Mouse (Mus musculus) forebrain, postnatal 0 days (tissue): ENCODE results near the gene Daam2. TPM values are rescaled to one million over a fixed set of nuclear protein-coding genes. Genes with fewer than 3 reads are reported as not detected.

ENCODE experiments used
- ATAC-seq: fragments of 200-750 bp; cut with Nextera tagmentation; 2 replicates; pipeline ENCODE4 v1.8.0; 2017; ENCODE audit warnings: mild to moderate bottlenecking, moderate library complexity
- DNase-seq: peaks from one replicate; pipeline ENCODE4 v3.0.0-alpha.2; 2015
- H3K27ac ChIP-seq: fragments of 300-500 bp; sonication (generic); 2 replicates; pipeline ENCODE4 v1.5.1; 2014; ENCODE audit warnings: low read depth, mild to moderate bottlenecking, antibody characterized with exemption, low read length, moderate library complexity, mixed read lengths
- H3K27me3 ChIP-seq: fragments of 300-500 bp; sonication (generic); 2 replicates; pipeline ENCODE4 v1.6.1; 2014; ENCODE audit warnings: mild to moderate bottlenecking, low read length, mixed read lengths; ENCODE audit not compliant: insufficient read depth
- H3K36me3 ChIP-seq: fragments of 300-500 bp; sonication (generic); 2 replicates; pipeline ENCODE4 v1.6.1; 2014; ENCODE audit warnings: mild to moderate bottlenecking, moderate library complexity; ENCODE audit not compliant: insufficient read depth
- H3K4me1 ChIP-seq: fragments of 300-500 bp; sonication (generic); 2 replicates; pipeline ENCODE4 v1.6.1; 2014; ENCODE audit warnings: antibody characterized with exemption; ENCODE audit not compliant: insufficient read depth
- H3K4me2 ChIP-seq: fragments of 300-500 bp; sonication (generic); 2 replicates; pipeline ENCODE4 v1.6.1; 2014; ENCODE audit warnings: low read depth, mild to moderate bottlenecking, moderate library complexity
- H3K4me3 ChIP-seq: fragments of 300-500 bp; sonication (generic); 2 replicates; pipeline ENCODE4 v1.5.1; 2014; ENCODE audit warnings: low read depth, low read length, mixed read lengths
- H3K9ac ChIP-seq: fragments of 300-500 bp; sonication (generic); 2 replicates; pipeline ENCODE4 v1.6.1; 2014; ENCODE audit warnings: mild to moderate bottlenecking
- H3K9me3 ChIP-seq: fragments of 300-500 bp; sonication (generic); 2 replicates; pipeline ENCODE4 v1.6.1; 2016; ENCODE audit warnings: low read length
- CTCF ChIP-seq: sonication (generic); IDR thresholded peaks from 2 replicates; pipeline ENCODE4 v1.5.1; 2016; ENCODE audit warnings: antibody characterized with exemption, control low read depth, low read depth
- WGBS: fragments of 180-500 bp; shearing (Covaris S2); extraction: QIAGEN DNeasy Blood & Tissue Kit; methylation state at CpG from one replicate; pipeline ENCODE4 v1.1.7; 2014; 5-methylcytosine and 5-hydroxymethylcytosine counted together
- polyA plus RNA-seq: library from polyadenylated mRNA; unstranded; fragments of >200 nt; fragmentation: Nextera tagmentation; extraction: Ambion mirVana; gene quantifications from 2 replicates; pipeline ENCODE4 v1.2.1, GENCODE M21; 2015
- total RNA-seq: library from RNA; depleted of rRNA; stranded (reverse); fragments of >200 nt; gene quantifications from 2 replicates; pipeline ENCODE4 v1.2.3, GENCODE M21; 2014

The Daam2 gene
- total and polyA plus RNA-seq, 2 experiments from 2014 or later, result 1.8 to 10.3 TPM

- Histone ChIP-seq H3K27me3 (no peaks in the 10 kb centered on the region), H3K4me2 (no peak overlapping the region), H3K9me3 (no peaks in the 10 kb centered on the region), H3K4me3 (no peak overlapping the region), H3K9ac (no peak overlapping the region), H3K36me3 (no peaks in the 10 kb centered on the region), H3K27ac (no peak overlapping the region), H3K4me1 (no peaks in the 10 kb centered on the region)
- ATAC-seq, result no peak
- DNase-seq, result no peak
- TF ChIP-seq CTCF, result no peak
- WGBS, result 42% methylated on average over 9 of the region's 9 CpGs
Observed at GRCm38 (mm10) chr17:49534267-49534719, 29.9 kb downstream of the Daam2 start.

GRCm38 (mm10) chr17:49531661-49532060 lies 32.5 kb downstream of the Daam2 start:
- Histone ChIP-seq H3K4me1 (no peaks in the 10 kb centered on the region), H3K4me2 (no peak overlapping the region), H3K9me3 (no peaks in the 10 kb centered on the region), H3K27me3 (no peaks in the 10 kb centered on the region), H3K9ac (no peak overlapping the region), H3K27ac (no peak overlapping the region), H3K36me3 (no peaks in the 10 kb centered on the region), H3K4me3 (no peak overlapping the region)
- DNase-seq (peak; percentile 25), ATAC-seq (peak; percentile 14; the same call in 1 of the 2 replicates)
- 76% methylated on average over 5 of the region's 5 CpGs for WGBS
- TF ChIP-seq CTCF, result no peak

- Histone ChIP-seq H3K27ac (no peak overlapping the region), H3K36me3 (no peaks in the 10 kb centered on the region), H3K9me3 (no peaks in the 10 kb centered on the region), H3K4me2 (no peak overlapping the region), H3K9ac (no peak overlapping the region), H3K4me3 (no peak overlapping the region), H3K27me3 (no peaks in the 10 kb centered on the region), H3K4me1 (no peaks in the 10 kb centered on the region)
- ATAC-seq, result peak; percentile 60; the same call in 1 of the 2 replicates
- DNase-seq, result peak; percentile 58
- 19% methylated on average over 3 of the region's 3 CpGs for WGBS
- TF ChIP-seq CTCF, result peak; percentile 74
Observed at GRCm38 (mm10) chr17:49530215-49530614, 33.9 kb downstream of the Daam2 start.

GRCm38 (mm10) chr17:49528503-49529205 lies 35.5 kb downstream of the Daam2 start:
- Histone ChIP-seq H3K9ac (no peak overlapping the region), H3K4me2 (no peak overlapping the region), H3K4me1 (no peaks in the 10 kb centered on the region), H3K9me3 (no peaks in the 10 kb centered on the region), H3K27me3 (no peaks in the 10 kb centered on the region), H3K27ac (no peak overlapping the region), H3K36me3 (no peaks in the 10 kb centered on the region), H3K4me3 (no peak overlapping the region)
- DNase-seq, result no peak
- WGBS, result 69% methylated on average over 7 of the region's 7 CpGs
- TF ChIP-seq CTCF, result no peak
- no peak for ATAC-seq

GRCm38 (mm10) chr17:49528033-49528432 lies 36.1 kb downstream of the Daam2 start:
- Histone ChIP-seq H3K4me3 (no peak overlapping the region), H3K27me3 (no peaks in the 10 kb centered on the region), H3K9ac (no peak overlapping the region), H3K27ac (no peak overlapping the region), H3K4me1 (no peaks in the 10 kb centered on the region), H3K36me3 (no peaks in the 10 kb centered on the region), H3K9me3 (no peaks in the 10 kb centered on the region), H3K4me2 (no peak overlapping the region)
- ATAC-seq (no peak), DNase-seq (no peak)
- TF ChIP-seq CTCF, result no peak
- 87% methylated on average over 4 of the region's 4 CpGs for WGBS

- WGBS, result 89% methylated on average over 5 of the region's 5 CpGs
- Histone ChIP-seq H3K4me2 (no peak overlapping the region), H3K4me1 (no peaks in the 10 kb centered on the region), H3K4me3 (no peak overlapping the region), H3K9me3 (no peaks in the 10 kb centered on the region), H3K27me3 (no peaks in the 10 kb centered on the region), H3K27ac (no peak overlapping the region), H3K9ac (no peak overlapping the region), H3K36me3 (no peaks in the 10 kb centered on the region)
- TF ChIP-seq CTCF, result no peak
- ATAC-seq, result no peak
- DNase-seq, result no peak
Observed at GRCm38 (mm10) chr17:49526566-49526965, 37.6 kb downstream of the Daam2 start.

GRCm38 (mm10) chr17:49525911-49526310 lies 38.2 kb downstream of the Daam2 start:
- TF ChIP-seq CTCF, result no peak
- Histone ChIP-seq H3K4me2 (no peak overlapping the region), H3K27me3 (no peaks in the 10 kb centered on the region), H3K27ac (no peak overlapping the region), H3K4me3 (no peak overlapping the region), H3K36me3 (no peaks in the 10 kb centered on the region), H3K9ac (no peak overlapping the region), H3K9me3 (no peaks in the 10 kb centered on the region), H3K4me1 (no peaks in the 10 kb centered on the region)
- ATAC-seq (no peak), DNase-seq (no peak)
- WGBS, result 85% methylated on average over 4 of the region's 4 CpGs
